Mouse (Mus musculus) cortical plate, adult 2 months (tissue): ENCODE measurements around the gene Ntmt1. TPM values are rescaled to one million over a fixed set of nuclear protein-coding genes. Genes with fewer than 3 reads are reported as not detected.
A peak's percentile ranks its signal among the peaks of the same experiment; 100 is the strongest.

Experiments
- H3K27ac ChIP-seq: fragments of 200-500 bp; 2 replicates; pipeline ENCODE4 v1.5.1; 2012; ENCODE audit warnings: low read length, control low read depth, inconsistent platforms; ENCODE audit not compliant: insufficient read depth
- H3K4me1 ChIP-seq: fragments of 200-500 bp; 2 replicates; pipeline ENCODE4 v1.6.1; 2011; ENCODE audit warnings: low read length; ENCODE audit not compliant: control insufficient read depth, insufficient read depth
- H3K4me3 ChIP-seq: fragments of 200-500 bp; 2 replicates; pipeline ENCODE4 v1.5.1; 2011; ENCODE audit warnings: mild to moderate bottlenecking, low read length, control low read depth; ENCODE audit not compliant: insufficient read depth
- CTCF ChIP-seq: fragments of 200-500 bp; IDR thresholded peaks from 2 replicates; pipeline ENCODE4 v1.5.1; 2011; ENCODE audit warnings: mild to moderate bottlenecking, control low read depth, low read length; ENCODE audit not compliant: insufficient read depth; ENCODE audit errors: extremely low read depth
- POLR2A ChIP-seq: fragments of 200-500 bp; IDR thresholded peaks from 2 replicates; pipeline ENCODE4 v1.6.1; 2011; ENCODE audit warnings: mild to moderate bottlenecking, low read length, control low read depth; ENCODE audit not compliant: insufficient read depth; ENCODE audit errors: extremely low read depth
- polyA plus RNA-seq: library from polyadenylated mRNA; depleted of rRNA; stranded (reverse); fragments of >200 nt; gene quantifications from 2 replicates; pipeline ENCODE4 v1.2.3, GENCODE M21; 2012; rRNA removed

Gene Ntmt1
- polyA plus RNA-seq, result 47.1 TPM in 2 replicates

- Histone ChIP-seq H3K27ac (no peak within 1 kb of the TSS), H3K4me3 (peak within 1 kb of the TSS; percentile 84), H3K4me1 (0 out of 2 replicates have a peak, but pooled peaks cover 3% of the 10 kb centered on the region)
- no peak for TF ChIP-seq CTCF
- TF ChIP-seq POLR2A, result peak; percentile 90
These were observed at the start of gene Ntmt1 for GRCm38 (mm10) chr2:30807648-30808295. TSS of gene Ntmt1 (plus strand) at chr2:30807826.

GRCm38 (mm10) chr2:30758341-30759087 lies 49.1 kb upstream of the Ntmt1 start:
- H3K27ac ChIP-seq, result peak overlapping the region; percentile 45
- no peak for TF ChIP-seq POLR2A
- TF ChIP-seq CTCF, result 0 out of 2 replicates have a peak, but pooled peaks have one; percentile 10
- 0 out of 2 replicates have a peak, but pooled peaks cover 2% of the 10 kb centered on the region for H3K4me1 ChIP-seq
- no peak overlapping the region for H3K4me3 ChIP-seq

GRCm38 (mm10) chr2:30759088-30759374 lies 48.6 kb upstream of the Ntmt1 start:
- H3K4me3 ChIP-seq, result no peak overlapping the region
- TF ChIP-seq CTCF, result no peak
- no peak for TF ChIP-seq POLR2A
- 0 out of 2 replicates have a peak, but pooled peaks cover 2% of the 10 kb centered on the region for H3K4me1 ChIP-seq
- peak overlapping the region; percentile 45; the same call in 1 of the 2 replicates for H3K27ac ChIP-seq

- Histone ChIP-seq H3K4me3 (no peak overlapping the region), H3K27ac (peak overlapping the region; percentile 45; the same call in 1 of the 2 replicates), H3K4me1 (0 out of 2 replicates have a peak, but pooled peaks cover 2% of the 10 kb centered on the region)
- no peak for TF ChIP-seq CTCF
- no peak for TF ChIP-seq POLR2A
These were observed 48.2 kb upstream of the Ntmt1 start for GRCm38 (mm10) chr2:30759442-30759841.

GRCm38 (mm10) chr2:30759858-30760547 lies 47.6 kb upstream of the Ntmt1 start:
- Histone ChIP-seq H3K27ac (0 out of 2 replicates have a peak overlapping the region, but pooled peaks have one; percentile 13), H3K4me3 (no peak overlapping the region), H3K4me1 (0 out of 2 replicates have a peak, but pooled peaks cover 2% of the 10 kb centered on the region)
- TF ChIP-seq POLR2A (no peak), CTCF (no peak)

- Histone ChIP-seq H3K4me3 (no peak overlapping the region), H3K4me1 (0 out of 2 replicates have a peak, but pooled peaks cover 2% of the 10 kb centered on the region), H3K27ac (no peak overlapping the region)
- TF ChIP-seq POLR2A (no peak), CTCF (no peak)
These were observed 46.9 kb upstream of the Ntmt1 start for GRCm38 (mm10) chr2:30760706-30761105.

- Histone ChIP-seq H3K27ac (no peak overlapping the region), H3K4me3 (no peak overlapping the region), H3K4me1 (peaks cover 2% of the 10 kb centered on the region; the same call in 1 of the 2 replicates)
- TF ChIP-seq CTCF (no peak), POLR2A (no peak)
These were observed 41.2 kb upstream of the Ntmt1 start for GRCm38 (mm10) chr2:30766446-30766845.

GRCm38 (mm10) chr2:30767626-30768240 lies 39.9 kb upstream of the Ntmt1 start:
- TF ChIP-seq CTCF, result no peak
- no peak for TF ChIP-seq POLR2A
- no peak overlapping the region for H3K4me3 ChIP-seq
- peaks cover 3% of the 10 kb centered on the region for H3K4me1 ChIP-seq
- H3K27ac ChIP-seq, result no peak overlapping the region

GRCm38 (mm10) chr2:30768529-30768928 lies 39.1 kb upstream of the Ntmt1 start:
- TF ChIP-seq CTCF, result no peak
- H3K4me1 ChIP-seq, result peaks cover 7% of the 10 kb centered on the region
- H3K4me3 ChIP-seq, result no peak overlapping the region
- no peak overlapping the region for H3K27ac ChIP-seq
